Mouse (Mus musculus) embryonic facial prominence, embryonic 11.5 days (tissue): ENCODE measurements at regions not wholly inside any gene's neighbourhood (a gene's known extent, or its start where the extent isn't known, plus 50 kb on each side); places are given as distances from the start of the nearest gene placed in this dataset.

Experiments used
- ATAC-seq: fragments of 200-750 bp; cut with Nextera tagmentation; replicated peaks from 2 replicates; pipeline ENCODE4 v1.8.0; 2017; ENCODE audit warnings: low read depth; ENCODE audit not compliant: insufficient number of reproducible peaks, low FRiP score, low TSS enrichment
- DNase-seq: peaks from one replicate; pipeline ENCODE4 v3.0.0-alpha.2; 2015; ENCODE audit warnings: low spot score
- H3K27ac ChIP-seq: fragments of 300-500 bp; sonication (generic); replicated peaks from 2 replicates; pipeline ENCODE4 v1.5.1; 2014; ENCODE audit warnings: mild to moderate bottlenecking, low read depth, low read length, control low read depth
- H3K27me3 ChIP-seq: fragments of 300-500 bp; sonication (generic); 2 replicates; pipeline ENCODE4 v1.6.1; 2014; ENCODE audit warnings: mild to moderate bottlenecking, low read length, moderate library complexity, mixed read lengths; ENCODE audit not compliant: control insufficient read depth, insufficient read depth
- H3K36me3 ChIP-seq: fragments of 300-500 bp; sonication (generic); replicated peaks from 2 replicates; pipeline ENCODE4 v1.6.1; 2014; ENCODE audit warnings: low read depth, mild to moderate bottlenecking, low read length, moderate library complexity, mixed read lengths; ENCODE audit not compliant: control insufficient read depth, insufficient read depth
- H3K4me1 ChIP-seq: fragments of 300-500 bp; sonication (generic); 2 replicates; pipeline ENCODE4 v1.6.1; 2014; ENCODE audit warnings: low read length, mixed read lengths; ENCODE audit not compliant: control insufficient read depth, insufficient read depth
- H3K4me2 ChIP-seq: fragments of 300-500 bp; sonication (generic); 2 replicates; pipeline ENCODE4 v1.6.1; 2014; ENCODE audit warnings: low read depth, mild to moderate bottlenecking, control low read depth, low read length, moderate library complexity
- H3K4me3 ChIP-seq: fragments of 300-500 bp; sonication (generic); 2 replicates; pipeline ENCODE4 v1.5.1; 2014; ENCODE audit warnings: low read depth, low read length, control low read depth
- H3K9ac ChIP-seq: fragments of 300-500 bp; sonication (generic); replicated peaks from 2 replicates; pipeline ENCODE4 v1.6.1; 2014; ENCODE audit warnings: mild to moderate bottlenecking, control low read depth, low read length
- H3K9me3 ChIP-seq: fragments of 300-500 bp; sonication (generic); replicated peaks from 2 replicates; pipeline ENCODE4 v1.6.1; 2016; ENCODE audit warnings: mild to moderate bottlenecking, low read length, inconsistent platforms, mixed read lengths; ENCODE audit not compliant: control insufficient read depth
- WGBS: fragments of 180-500 bp; shearing (Covaris S2); extraction: QIAGEN DNeasy Blood & Tissue Kit; methylation state at CpG from one replicate; pipeline ENCODE4 v1.1.7; 2014; 5-methylcytosine and 5-hydroxymethylcytosine counted together

DNA sequence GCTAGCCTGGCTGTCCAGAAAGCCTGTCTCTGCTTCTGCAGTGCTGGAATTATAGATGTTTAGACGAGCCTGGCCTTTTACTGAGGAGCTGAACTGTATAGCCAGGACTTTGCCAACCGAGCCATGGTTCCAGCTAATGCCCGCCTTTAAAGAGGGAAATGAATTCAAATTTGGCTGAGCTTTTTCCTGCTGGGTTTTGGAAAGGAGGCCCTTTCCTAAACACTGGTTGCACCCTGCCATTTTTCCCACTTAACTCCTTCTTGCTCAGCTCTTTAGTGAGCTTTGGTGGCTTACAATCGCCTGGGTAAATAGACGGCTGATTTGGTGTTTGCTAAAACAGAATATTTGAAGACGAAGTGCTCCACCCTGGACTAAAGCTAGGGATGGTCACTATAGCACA, 161.9 kb downstream of the Tex36 start:
- H3K27ac ChIP-seq: no peak overlapping the region
- H3K4me1 ChIP-seq: no peaks in the 10 kb centered on the region

DNA sequence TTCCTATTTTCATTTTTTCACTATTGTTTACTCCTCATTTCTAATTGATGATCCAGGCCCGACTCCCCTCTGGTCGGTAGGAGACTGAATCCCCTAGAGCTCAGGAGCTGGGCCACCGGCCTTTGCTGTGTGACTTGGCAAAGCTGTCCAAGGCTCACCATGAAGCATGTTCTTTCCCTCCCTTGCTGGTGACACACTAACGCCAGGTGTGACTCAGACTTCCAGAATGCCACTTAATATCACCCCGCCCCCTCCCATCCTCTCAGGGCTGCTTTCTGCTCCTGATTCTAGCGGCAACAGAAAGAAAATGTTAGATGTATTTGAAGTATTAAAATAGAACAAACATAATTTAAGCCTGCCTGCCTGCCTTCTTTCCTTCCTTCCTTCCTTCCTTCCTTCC, 163.3 kb downstream of the Tex36 start:
- WGBS: 53% methylated on average over 6 of the region's 6 CpGs
- H3K36me3 ChIP-seq: no peaks in the 10 kb centered on the region
- no peaks in the 10 kb centered on the region for H3K4me1 ChIP-seq
- no peak overlapping the region for H3K27ac ChIP-seq
- H3K27me3 ChIP-seq: no peaks in the 10 kb centered on the region
- ATAC-seq (no peak; the same call in 1 of the 2 replicates), DNase-seq (no peak)
- no peak overlapping the region for H3K9ac ChIP-seq
- no peaks in the 10 kb centered on the region for H3K9me3 ChIP-seq
- H3K4me3 ChIP-seq: no peak overlapping the region
- no peak overlapping the region for H3K4me2 ChIP-seq

More for the DNA sequence above, 161.9 kb downstream of the Tex36 start:
- Histone ChIP-seq H3K27me3 (no peaks in the 10 kb centered on the region), H3K4me2 (no peak overlapping the region), H3K9ac (no peak overlapping the region), H3K4me3 (no peak overlapping the region), H3K36me3 (no peaks in the 10 kb centered on the region), H3K9me3 (no peaks in the 10 kb centered on the region)
- DNase-seq (no peak), ATAC-seq (no peak)
- 86% methylated on average over 6 of the region's 6 CpGs for whole genome bisulfite sequencing

DNA sequence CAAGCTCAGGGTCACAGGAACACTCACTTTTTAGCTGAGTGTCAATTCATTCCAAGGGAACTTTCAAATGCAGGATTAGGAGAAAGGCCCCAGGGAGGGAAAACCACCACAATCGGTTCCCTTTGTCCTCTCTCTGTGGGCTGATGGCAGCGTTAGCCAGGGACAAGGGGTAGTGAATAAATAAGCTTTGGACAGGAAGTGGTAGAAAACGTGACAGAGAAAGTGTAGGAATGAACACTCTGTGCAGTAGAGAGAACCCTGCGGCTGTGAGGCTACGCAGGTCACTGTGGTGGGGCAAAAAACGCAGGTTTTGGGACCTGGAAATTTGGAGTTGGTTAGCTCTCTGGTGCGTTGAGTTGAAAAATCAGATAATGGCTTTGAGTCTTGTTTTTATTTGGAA, 164.1 kb downstream of the Tex36 start:
- Histone ChIP-seq H3K9ac (no peak overlapping the region), H3K4me2 (no peak overlapping the region), H3K4me1 (no peaks in the 10 kb centered on the region), H3K36me3 (no peaks in the 10 kb centered on the region), H3K4me3 (no peak overlapping the region), H3K27ac (no peak overlapping the region), H3K27me3 (no peaks in the 10 kb centered on the region), H3K9me3 (no peaks in the 10 kb centered on the region)
- 6% methylated on average over 7 of the region's 7 CpGs for WGBS
- DNase-seq (peak; percentile 43), ATAC-seq (no peak)

DNA sequence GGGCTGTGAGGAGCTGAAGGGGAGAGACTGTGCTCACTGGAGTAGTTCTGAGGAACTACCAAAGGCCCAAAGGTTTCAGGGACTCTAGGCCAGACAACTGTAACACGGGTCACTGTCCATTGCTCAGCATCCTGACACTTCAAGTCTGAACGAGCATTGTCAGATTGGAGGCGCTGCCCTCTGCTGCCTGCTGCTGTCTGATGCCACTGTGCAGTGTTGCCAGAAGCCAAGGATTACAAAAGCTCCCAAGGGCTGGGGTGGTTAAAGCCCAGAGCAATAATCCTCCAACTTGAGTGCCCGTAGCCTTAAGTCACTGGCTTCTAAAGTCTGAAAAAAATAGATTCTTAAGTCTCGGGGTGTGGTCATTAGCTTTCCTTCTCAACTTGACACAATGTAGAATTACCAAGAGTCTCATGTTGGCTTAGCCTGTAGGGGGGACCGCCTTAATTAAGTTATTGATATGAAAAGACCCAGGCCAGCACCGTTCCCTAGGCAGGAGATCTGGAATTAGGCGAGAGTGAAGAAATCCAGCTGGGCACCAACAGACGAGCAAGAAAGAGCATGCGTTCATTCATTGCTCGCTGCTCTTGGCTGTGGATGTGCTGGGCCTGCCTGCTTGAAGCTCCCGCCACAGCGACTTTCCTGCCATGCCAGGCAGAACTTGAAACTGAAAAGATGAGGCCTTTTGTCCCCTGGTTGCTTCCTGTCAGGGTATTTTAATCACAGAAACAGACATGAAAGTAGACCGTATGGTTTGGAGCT, 166.2 kb downstream of the Tex36 start:
- no peaks in the 10 kb centered on the region for H3K4me1 ChIP-seq
- no peak overlapping the region for H3K4me2 ChIP-seq
- no peaks in the 10 kb centered on the region for H3K9me3 ChIP-seq
- DNase-seq (no peak), ATAC-seq (no peak)
- H3K4me3 ChIP-seq: no peak overlapping the region
- H3K27me3 ChIP-seq: no peaks in the 10 kb centered on the region
- H3K36me3 ChIP-seq: no peaks in the 10 kb centered on the region
- no peak overlapping the region for H3K27ac ChIP-seq
- 71% methylated on average over 14 of the region's 14 CpGs for WGBS
- H3K9ac ChIP-seq: no peak overlapping the region

DNA sequence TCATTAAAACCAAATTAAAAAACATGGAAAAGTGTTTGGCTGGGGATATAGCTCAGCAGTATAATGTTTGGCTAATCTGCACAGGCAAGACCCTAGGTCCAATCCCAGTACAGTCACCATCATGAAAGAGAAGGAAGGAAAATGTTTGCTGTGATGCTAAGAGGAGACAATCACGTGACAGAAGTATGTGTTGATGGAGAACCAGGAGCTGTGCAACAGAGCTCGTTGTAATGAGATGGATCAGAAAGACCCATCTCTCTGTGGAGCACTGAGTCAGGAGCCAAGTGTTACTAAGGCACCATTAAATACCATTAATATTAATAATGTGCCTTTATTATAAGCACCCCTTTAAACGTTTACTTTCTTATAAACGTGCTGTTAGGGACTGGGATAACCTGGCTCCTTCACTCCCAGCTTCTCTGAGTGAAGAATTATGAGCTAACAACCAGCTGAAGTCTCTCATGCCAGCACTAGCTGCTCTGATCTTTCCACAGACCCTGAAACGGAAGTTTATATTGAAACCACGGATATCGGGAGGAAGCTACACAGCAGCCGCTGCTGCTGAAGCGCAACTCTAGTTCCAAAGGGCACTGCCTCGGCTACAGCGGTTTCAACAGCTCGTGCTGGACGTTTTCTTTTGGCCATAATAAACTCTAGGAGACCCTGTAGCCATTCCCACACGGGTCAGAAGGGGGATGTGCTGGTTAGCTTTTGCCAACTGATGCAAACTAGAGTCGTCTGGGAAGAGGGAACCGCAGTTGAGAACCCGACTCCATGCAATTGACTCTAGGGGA, 167.7 kb downstream of the Tex36 start:
- no peaks in the 10 kb centered on the region for H3K36me3 ChIP-seq
- H3K27ac ChIP-seq: no peak overlapping the region
- DNase-seq (no peak), ATAC-seq (no peak)
- H3K4me1 ChIP-seq: no peaks in the 10 kb centered on the region
- H3K4me2 ChIP-seq: no peak overlapping the region
- 73% methylated on average over 17 of the region's 17 CpGs for WGBS
- no peak overlapping the region for H3K9ac ChIP-seq
- H3K4me3 ChIP-seq: no peak overlapping the region
- no peaks in the 10 kb centered on the region for H3K9me3 ChIP-seq
- H3K27me3 ChIP-seq: no peaks in the 10 kb centered on the region

DNA sequence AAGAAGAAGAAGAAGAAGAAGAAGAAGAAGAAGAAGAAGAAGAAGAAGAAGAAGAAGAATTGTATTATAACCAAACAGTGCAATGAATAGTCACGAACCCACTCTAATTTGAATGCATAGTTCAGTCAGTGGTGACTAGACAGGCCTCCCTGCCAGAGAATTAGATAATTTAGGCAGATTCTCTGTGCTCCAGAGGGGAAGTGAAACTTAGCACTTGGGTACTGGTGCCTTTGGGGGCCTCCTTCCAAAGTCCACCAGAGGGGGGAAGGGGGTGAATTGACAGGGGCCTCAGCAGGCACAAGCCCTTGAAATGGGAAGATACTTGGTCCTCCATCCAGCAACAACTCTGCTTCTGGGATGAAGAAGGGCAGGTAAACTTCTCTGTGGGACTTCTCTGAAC, 169.6 kb downstream of the Tex36 start:
- no peak overlapping the region for H3K9ac ChIP-seq
- H3K9me3 ChIP-seq: no peaks in the 10 kb centered on the region
- H3K27ac ChIP-seq: no peak overlapping the region
- no peak overlapping the region for H3K4me3 ChIP-seq
- H3K27me3 ChIP-seq: no peaks in the 10 kb centered on the region
- no peaks in the 10 kb centered on the region for H3K36me3 ChIP-seq
- DNase-seq: no peak
- no peak for ATAC-seq
- no peaks in the 10 kb centered on the region for H3K4me1 ChIP-seq
- WGBS: 89% methylated on average over 1 of the region's 1 CpGs
- no peak overlapping the region for H3K4me2 ChIP-seq

DNA sequence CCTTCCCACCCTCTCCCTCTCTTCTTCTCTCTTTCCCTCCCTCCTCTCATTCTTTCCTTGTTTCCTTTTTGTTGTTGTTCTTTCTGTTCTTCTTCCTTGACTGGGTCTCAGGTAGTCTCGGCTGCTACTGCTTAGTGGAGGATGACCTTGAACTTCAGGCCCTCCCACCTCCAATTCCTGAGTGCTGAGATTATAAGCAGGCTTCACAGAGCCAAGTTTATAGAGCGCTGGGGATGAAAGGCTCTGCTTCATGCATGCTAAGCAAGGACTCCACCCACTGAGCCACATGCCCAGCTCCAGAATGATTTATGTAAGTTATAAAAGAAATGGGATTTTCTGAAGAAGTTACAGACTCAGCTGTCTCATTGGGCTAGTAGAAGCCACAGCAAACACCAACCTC, 199.9 kb downstream of the Tex36 start:
- Histone ChIP-seq H3K4me2 (no peak overlapping the region), H3K4me3 (no peak overlapping the region), H3K4me1 (no peaks in the 10 kb centered on the region), H3K36me3 (no peaks in the 10 kb centered on the region), H3K9me3 (no peaks in the 10 kb centered on the region), H3K27ac (no peak overlapping the region), H3K9ac (no peak overlapping the region), H3K27me3 (no peaks in the 10 kb centered on the region)
- 55% methylated on average over 2 of the region's 2 CpGs for WGBS
- no peak for ATAC-seq
- no peak for DNase-seq

DNA sequence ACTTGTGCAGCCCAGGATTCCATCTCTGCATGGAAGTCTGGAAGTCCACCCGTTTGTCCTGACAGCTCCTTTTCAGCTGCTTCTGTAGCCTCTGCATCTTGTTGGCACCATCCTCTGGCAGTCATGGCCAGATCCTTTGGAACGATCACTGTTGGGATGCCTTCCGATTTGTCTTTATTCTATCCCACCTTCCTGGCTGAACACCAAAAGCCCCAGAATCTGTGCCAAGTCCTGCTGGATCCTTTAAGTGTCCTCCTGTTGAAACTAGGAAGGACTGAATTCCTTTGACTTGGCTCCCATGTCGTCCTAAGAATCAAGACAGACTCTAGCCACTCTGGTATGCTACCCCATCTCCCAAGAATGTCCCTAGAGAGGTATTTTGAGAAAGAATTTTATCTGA, 201.3 kb downstream of the Tex36 start:
- Histone ChIP-seq H3K4me1 (no peaks in the 10 kb centered on the region), H3K36me3 (no peaks in the 10 kb centered on the region), H3K27me3 (no peaks in the 10 kb centered on the region), H3K27ac (no peak overlapping the region), H3K4me3 (no peak overlapping the region), H3K9me3 (no peaks in the 10 kb centered on the region), H3K4me2 (no peak overlapping the region), H3K9ac (no peak overlapping the region)
- ATAC-seq: no peak
- DNase-seq: no peak
- WGBS: 85% methylated on average over 4 of the region's 4 CpGs
